Mouse (Mus musculus) hindbrain, embryonic 13.5 days (tissue): ENCODE data around the gene Lhx9. TPM values are rescaled to one million over a fixed set of nuclear protein-coding genes. Genes with fewer than 3 reads are reported as not detected.

Experiments
- ATAC-seq: fragments of 200-750 bp; cut with Nextera tagmentation; 2 replicates; pipeline ENCODE4 v1.8.0; 2017; ENCODE audit warnings: moderate TSS enrichment; ENCODE audit not compliant: low FRiP score
- H3K27ac ChIP-seq: fragments of 300-500 bp; sonication (generic); 2 replicates; pipeline ENCODE4 v1.5.1; 2015; ENCODE audit warnings: inconsistent platforms, mild to moderate bottlenecking, moderate library complexity
- H3K27me3 ChIP-seq: fragments of 300-500 bp; sonication (generic); 2 replicates; pipeline ENCODE4 v1.6.1; 2015; ENCODE audit warnings: mild to moderate bottlenecking, inconsistent platforms
- H3K36me3 ChIP-seq: fragments of 300-500 bp; sonication (generic); 2 replicates; pipeline ENCODE4 v1.6.1; 2015; ENCODE audit warnings: mild to moderate bottlenecking, inconsistent platforms
- H3K4me1 ChIP-seq: fragments of 300-500 bp; sonication (generic); replicated peaks from 2 replicates; pipeline ENCODE4 v1.6.1; 2015; ENCODE audit warnings: inconsistent platforms
- H3K4me2 ChIP-seq: fragments of 300-500 bp; sonication (generic); 2 replicates; pipeline ENCODE4 v1.6.1; 2015; ENCODE audit warnings: inconsistent platforms, mild to moderate bottlenecking, moderate library complexity
- H3K4me3 ChIP-seq: fragments of 300-500 bp; sonication (generic); 2 replicates; pipeline ENCODE4 v1.5.1; 2015; ENCODE audit warnings: mild to moderate bottlenecking, inconsistent platforms
- H3K9ac ChIP-seq: fragments of 300-500 bp; sonication (generic); 2 replicates; pipeline ENCODE4 v1.6.1; 2015; ENCODE audit warnings: mild to moderate bottlenecking, inconsistent platforms
- H3K9me3 ChIP-seq: fragments of 300-500 bp; sonication (generic); 2 replicates; pipeline ENCODE4 v1.6.1; 2016; ENCODE audit warnings: inconsistent platforms
- WGBS: fragments of 180-500 bp; shearing (Covaris S2); methylation state at CpG from one replicate; pipeline ENCODE4 v1.1.7; 2015; 5-methylcytosine and 5-hydroxymethylcytosine counted together
- polyA plus RNA-seq: library from polyadenylated mRNA; unstranded; fragments of >200 nt; fragmentation: Nextera tagmentation; extraction: Ambion mirVana; gene quantifications from 2 replicates; pipeline ENCODE4 v1.2.1, GENCODE M21; 2015

The Lhx9 gene
- polyA plus RNA-seq, 1 experiment from 2014 or later = 20.5 TPM

DNA sequence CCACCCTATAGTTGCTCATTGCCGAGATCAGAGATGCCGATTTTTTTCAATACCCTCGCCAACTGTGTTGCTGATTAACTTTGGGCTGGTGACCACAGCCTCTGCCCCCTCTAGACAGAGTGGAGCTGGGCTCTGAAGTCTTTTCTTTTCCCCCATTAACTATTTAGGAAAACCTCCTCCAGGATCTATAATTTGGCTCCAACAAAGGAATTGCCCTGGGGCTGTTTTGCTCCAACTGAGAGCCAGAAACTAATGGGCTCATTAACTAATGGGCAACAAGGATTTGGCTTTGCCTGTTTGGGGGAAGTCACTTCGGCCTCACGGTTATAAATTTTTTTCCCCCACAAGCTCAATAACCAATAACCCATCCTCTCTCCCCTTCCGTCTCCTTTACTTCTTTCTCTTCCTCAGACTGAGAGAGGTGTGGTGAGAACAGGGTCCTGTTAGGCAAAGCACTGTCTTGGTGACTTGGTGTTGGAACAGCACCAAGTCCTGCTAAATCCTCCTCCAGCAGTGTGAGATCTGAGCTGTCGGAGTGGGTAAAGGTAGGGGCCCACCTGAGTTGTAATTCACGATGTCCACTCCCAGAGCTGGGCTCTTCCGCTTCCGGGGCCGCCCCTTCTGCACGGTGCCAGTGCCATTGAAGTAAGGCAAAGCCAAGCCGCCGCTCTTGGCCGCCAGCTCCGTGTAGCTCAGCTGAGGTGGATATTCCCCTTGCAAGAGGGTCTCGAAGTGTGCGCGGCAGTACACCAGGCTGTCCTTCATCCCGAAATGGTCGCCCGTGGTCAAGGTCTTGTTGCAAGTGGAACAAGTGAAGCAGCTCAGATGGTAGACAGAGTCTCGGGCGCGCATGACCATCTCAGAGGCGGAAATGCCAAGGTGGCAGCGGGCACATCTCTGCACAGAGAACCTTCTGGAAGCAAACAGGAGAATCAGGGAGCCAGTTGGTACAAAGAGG is 10.3 kb downstream of the Lhx9 start:
- Histone ChIP-seq H3K9me3 (no peaks in the 10 kb centered on the region), H3K4me2 (peak overlapping the region; percentile 40), H3K9ac (peak overlapping the region; percentile 15), H3K4me3 (peak overlapping the region; percentile 38), H3K27ac (peak overlapping the region; percentile 52), H3K36me3 (no peaks in the 10 kb centered on the region), H3K27me3 (peaks cover 87% of the 10 kb centered on the region), H3K4me1 (peaks cover 16% of the 10 kb centered on the region)
- 8% methylated on average over 27 of the region's 27 CpGs for WGBS
- ATAC-seq = peak; percentile 12; the same call in 1 of the 2 replicates

DNA sequence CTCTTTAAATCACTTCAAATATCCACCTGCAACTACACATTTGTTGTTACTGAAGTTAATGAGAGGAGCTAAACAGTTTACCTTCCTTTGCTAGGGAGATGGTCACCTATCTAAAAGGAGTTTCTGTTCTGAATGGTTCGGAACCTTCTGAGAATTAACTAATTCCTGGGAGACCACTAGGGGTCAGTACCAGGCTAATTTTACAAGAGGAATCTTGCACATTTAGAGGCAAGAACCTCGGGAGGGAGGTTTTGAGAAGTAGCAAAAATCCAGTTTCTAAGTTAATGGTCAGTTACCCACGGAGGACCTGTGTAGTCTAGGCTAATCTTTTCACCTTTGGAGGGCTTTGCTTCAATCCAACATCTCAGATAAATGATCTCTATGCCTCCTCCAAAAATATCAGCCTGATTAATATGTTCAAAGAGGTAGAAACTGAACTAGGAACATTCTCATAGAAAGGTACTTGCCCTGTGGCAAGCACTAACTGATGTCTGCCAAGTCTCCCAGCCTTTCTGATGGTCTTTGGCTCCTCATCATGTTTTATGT is 12.9 kb downstream of the Lhx9 start:
- H3K4me1 ChIP-seq = peaks cover 7% of the 10 kb centered on the region; the same call in 1 of the 2 replicates
- no peaks in the 10 kb centered on the region for H3K9me3 ChIP-seq
- WGBS = 1% methylated on average over 3 of the region's 3 CpGs
- H3K4me2 ChIP-seq = peak overlapping the region; percentile 40
- peaks cover 85% of the 10 kb centered on the region for H3K27me3 ChIP-seq
- H3K36me3 ChIP-seq = no peaks in the 10 kb centered on the region
- no peak for ATAC-seq
- no peak overlapping the region for H3K27ac ChIP-seq
- 0 out of 2 replicates have a peak overlapping the region, but pooled peaks have one; percentile 0 for H3K4me3 ChIP-seq
- no peak overlapping the region; the same call in 1 of the 2 replicates for H3K9ac ChIP-seq

DNA sequence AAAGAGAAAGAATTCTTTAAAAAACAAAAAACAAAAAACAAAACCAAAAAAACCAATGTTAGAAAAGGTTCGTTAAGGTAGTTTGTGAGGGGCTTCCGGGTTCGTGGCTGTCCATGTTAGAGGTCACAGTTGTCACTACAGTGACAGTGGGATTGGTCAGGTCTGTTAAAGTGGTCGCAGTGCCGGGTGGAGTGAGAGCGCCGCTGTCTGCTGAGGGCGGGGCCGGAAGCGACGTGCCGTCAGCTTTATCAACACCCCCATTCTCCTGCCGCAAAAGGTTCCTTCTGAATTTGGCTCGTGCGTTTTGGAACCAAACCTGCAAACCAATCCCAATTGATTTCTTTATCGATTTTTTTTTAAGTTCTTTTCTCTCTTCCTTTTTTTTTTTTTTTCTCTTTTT is 17.1 kb downstream of the Lhx9 start:
- Histone ChIP-seq H3K9ac (no peak overlapping the region), H3K36me3 (no peaks in the 10 kb centered on the region), H3K27ac (no peak overlapping the region), H3K4me1 (0 out of 2 replicates have a peak, but pooled peaks cover 3% of the 10 kb centered on the region), H3K4me2 (peak overlapping the region; percentile 55), H3K27me3 (peaks cover 49% of the 10 kb centered on the region), H3K9me3 (no peaks in the 10 kb centered on the region), H3K4me3 (peak overlapping the region; percentile 35)
- ATAC-seq = no peak
- WGBS = 1% methylated on average over 16 of the region's 16 CpGs

DNA sequence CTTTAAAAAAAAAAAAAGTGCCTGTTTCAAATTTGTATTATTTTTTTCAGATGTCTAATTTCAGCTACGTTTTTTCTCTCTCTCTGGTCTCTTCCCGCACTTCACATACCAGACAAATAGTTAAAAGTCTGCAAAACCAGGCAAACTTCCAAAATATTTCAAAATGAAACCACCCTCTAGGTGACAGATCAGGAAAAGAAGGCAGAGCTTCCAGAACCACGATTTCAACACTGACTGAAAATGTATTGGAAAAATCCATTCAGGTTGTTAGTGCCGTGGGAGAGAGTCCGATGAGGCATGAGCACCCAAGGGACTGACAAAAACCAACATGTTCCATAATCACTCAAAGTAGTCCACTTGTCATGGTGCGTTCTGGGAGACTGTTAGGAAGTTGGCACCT is 21.5 kb downstream of the Lhx9 start:
- 64% methylated on average over 6 of the region's 6 CpGs for WGBS
- peaks cover 5% of the 10 kb centered on the region for H3K27me3 ChIP-seq

DNA sequence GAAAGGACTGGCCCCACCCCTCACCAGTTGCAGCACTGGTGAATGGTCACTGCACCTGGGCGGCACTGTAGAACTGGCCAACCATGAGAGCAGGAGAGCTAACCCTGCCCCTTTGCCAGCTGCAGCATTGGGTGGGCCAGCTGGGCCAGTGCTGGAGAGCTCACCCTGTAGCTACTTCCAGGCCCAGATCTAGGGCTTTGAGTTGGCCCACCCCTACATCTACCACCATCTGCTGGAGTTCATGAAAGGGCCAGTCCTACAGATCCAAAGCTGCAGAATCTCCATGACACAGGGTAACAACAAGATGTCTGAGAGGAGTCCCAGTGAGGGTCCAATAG is 25.4 kb downstream of the Lhx9 start:
- Histone ChIP-seq H3K27me3 (0 out of 2 replicates have a peak, but pooled peaks cover under 1% of the 10 kb centered on the region), H3K27ac (no peak overlapping the region), H3K36me3 (no peaks in the 10 kb centered on the region), H3K4me1 (no peaks in the 10 kb centered on the region), H3K4me3 (no peak overlapping the region), H3K9ac (no peak overlapping the region), H3K4me2 (no peak overlapping the region), H3K9me3 (no peaks in the 10 kb centered on the region)
- WGBS = 94% methylated on average over 1 of the region's 1 CpGs
- ATAC-seq = no peak

More for the DNA sequence above, 21.5 kb downstream of the Lhx9 start:
- Histone ChIP-seq H3K4me3 (no peak overlapping the region), H3K4me2 (no peak overlapping the region), H3K9ac (no peak overlapping the region), H3K9me3 (no peaks in the 10 kb centered on the region), H3K27ac (no peak overlapping the region), H3K4me1 (0 out of 2 replicates have a peak, but pooled peaks cover 3% of the 10 kb centered on the region), H3K36me3 (no peaks in the 10 kb centered on the region)
- no peak for ATAC-seq

DNA sequence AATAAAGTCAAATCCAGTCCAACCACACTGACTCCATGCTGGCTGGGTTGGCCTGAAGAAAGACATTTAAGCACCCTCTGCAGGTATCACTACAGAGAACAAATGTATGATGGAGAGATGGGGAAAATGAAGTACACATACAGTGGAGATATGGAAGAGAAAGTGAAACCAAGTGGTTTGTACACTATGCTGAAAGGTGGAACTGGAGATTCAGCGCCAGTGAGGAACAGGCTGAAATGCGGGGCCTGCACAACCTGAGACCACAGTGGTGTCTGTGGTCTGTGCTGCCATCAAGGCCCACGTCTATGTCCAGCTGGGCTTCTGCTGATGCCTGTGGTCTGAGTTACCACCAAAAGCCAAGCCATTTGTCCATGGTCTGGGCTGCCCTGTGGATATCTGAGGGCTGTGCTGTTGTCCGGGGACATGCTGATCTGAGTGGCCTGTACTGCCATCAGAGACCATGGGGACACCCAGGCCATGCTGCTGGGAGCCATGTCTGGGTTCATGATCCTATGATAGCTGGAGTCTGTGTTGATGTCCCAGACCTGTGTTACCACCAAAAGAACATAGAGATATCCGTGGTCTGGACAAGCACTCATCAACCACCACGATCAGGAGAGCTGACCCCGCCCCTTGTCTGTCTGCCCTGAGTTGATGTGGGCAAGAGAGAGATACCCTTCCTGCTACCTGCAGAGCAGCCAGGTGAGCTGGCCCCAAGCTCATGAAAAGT is 26.0 kb downstream of the Lhx9 start:
- no peaks in the 10 kb centered on the region for H3K27me3 ChIP-seq
- H3K9me3 ChIP-seq = no peaks in the 10 kb centered on the region
- no peaks in the 10 kb centered on the region for H3K36me3 ChIP-seq
- no peak overlapping the region for H3K9ac ChIP-seq
- no peak for ATAC-seq
- no peak overlapping the region for H3K4me2 ChIP-seq
- H3K4me1 ChIP-seq = no peaks in the 10 kb centered on the region
- 92% methylated on average over 7 of the region's 7 CpGs for WGBS
- no peak overlapping the region for H3K27ac ChIP-seq
- H3K4me3 ChIP-seq = no peak overlapping the region

DNA sequence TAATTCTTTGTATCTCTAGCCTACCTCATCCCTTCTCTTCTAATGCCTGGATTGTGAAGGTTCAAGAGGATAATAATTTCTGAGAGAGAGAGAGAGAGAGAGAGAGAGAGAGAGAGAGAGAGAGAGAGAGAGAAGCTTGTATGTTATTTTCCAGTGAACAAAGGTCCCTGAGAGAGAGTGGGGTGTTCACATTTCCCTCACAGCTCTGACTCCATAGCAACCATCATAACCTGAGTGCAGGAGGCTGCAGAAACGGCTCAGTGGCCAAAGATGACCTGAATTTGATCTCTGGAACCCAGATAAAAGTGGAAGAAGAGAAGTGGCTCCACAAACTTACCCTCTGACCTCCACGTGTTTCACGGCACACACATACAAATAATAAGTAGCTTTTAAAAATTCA is 46.6 kb downstream of the Lhx9 start:
- no peak overlapping the region for H3K4me2 ChIP-seq
- H3K4me3 ChIP-seq = no peak overlapping the region
- H3K4me1 ChIP-seq = no peaks in the 10 kb centered on the region
- H3K36me3 ChIP-seq = no peaks in the 10 kb centered on the region
- H3K27me3 ChIP-seq = no peaks in the 10 kb centered on the region
- H3K27ac ChIP-seq = no peak overlapping the region
- no peak overlapping the region for H3K9ac ChIP-seq
- no peaks in the 10 kb centered on the region for H3K9me3 ChIP-seq
- ATAC-seq = no peak
- WGBS = 53% methylated on average over 3 of the region's 3 CpGs

DNA sequence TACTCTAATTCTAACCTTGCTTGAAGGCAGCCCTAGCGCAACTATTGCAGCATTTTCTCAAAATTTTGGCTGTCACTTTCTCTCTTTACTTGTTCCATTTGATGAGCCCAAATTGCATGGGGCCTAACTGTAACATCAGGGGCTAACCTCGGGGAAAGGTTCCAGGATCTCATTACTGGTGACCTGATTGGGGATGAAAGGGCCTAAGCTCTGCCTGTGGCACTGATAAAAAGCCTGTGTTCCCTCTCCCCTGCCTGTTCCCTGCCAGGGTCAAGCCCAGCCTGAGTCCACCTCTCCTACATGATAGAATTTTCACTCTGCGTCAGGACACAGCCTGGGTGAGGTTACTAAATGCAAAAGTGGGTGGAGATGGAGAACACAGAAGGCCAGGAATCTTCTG is 47.1 kb downstream of the Lhx9 start:
- no peaks in the 10 kb centered on the region for H3K36me3 ChIP-seq
- H3K9ac ChIP-seq = no peak overlapping the region
- no peak overlapping the region for H3K4me2 ChIP-seq
- H3K27me3 ChIP-seq = no peaks in the 10 kb centered on the region
- ATAC-seq = no peak
- no peak overlapping the region for H3K27ac ChIP-seq
- H3K9me3 ChIP-seq = no peaks in the 10 kb centered on the region
- no peaks in the 10 kb centered on the region for H3K4me1 ChIP-seq
- WGBS = 79% methylated on average over 3 of the region's 3 CpGs
- no peak overlapping the region for H3K4me3 ChIP-seq

DNA sequence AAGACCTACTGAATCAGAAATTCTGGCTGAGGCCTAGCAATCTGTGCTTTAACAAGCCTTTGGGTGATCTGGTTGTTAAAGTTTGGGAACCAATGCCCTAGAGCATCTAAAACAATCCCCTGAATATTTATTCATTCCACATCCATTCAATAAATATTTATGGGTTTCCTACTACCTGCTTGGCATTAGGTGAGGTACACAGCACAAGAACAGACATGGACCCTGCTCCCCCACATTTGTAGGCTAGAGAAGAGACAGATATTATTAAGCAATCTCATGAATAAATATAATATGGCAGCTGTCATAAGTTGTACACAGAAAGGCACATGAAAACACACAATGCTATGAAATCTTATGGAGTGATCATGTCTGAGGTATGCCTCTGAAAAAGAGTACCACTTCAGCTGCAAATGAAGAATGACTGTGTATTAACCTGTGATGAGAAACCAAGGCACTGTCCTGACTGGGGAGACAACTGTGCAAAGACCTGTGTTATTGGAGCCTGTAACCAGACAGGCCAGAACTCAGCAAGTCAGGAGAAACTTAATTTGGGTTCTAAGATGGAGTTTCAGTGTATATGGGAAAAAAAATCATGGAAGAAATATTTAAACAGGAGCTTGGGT is 48.6 kb downstream of the Lhx9 start:
- Histone ChIP-seq H3K27me3 (no peaks in the 10 kb centered on the region), H3K9me3 (no peaks in the 10 kb centered on the region), H3K4me2 (no peak overlapping the region), H3K4me1 (no peaks in the 10 kb centered on the region), H3K9ac (no peak overlapping the region), H3K36me3 (no peaks in the 10 kb centered on the region), H3K27ac (no peak overlapping the region), H3K4me3 (no peak overlapping the region)
- ATAC-seq = no peak

DNA sequence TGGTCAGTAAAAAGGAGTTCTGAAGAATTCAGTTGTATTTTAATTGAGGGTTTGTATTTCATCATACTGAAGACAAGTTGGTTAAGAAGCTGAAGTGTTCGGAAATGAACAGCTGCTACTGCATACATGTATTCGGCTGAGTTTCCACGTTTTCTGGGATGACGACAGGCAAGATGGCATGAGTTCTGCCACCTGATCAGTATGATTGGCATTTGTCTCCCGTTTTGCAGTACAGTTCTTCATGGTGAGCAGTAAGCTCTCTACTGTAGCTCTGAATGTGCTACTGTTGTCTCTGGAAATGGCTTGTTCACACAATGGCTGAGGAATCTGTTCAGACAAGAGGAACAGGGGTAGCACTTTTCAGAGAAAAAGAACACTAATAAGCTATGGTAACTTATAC is 50.3 kb downstream of the Lhx9 start:
- H3K4me2 ChIP-seq = no peak overlapping the region
- no peak for ATAC-seq
- H3K9me3 ChIP-seq = no peaks in the 10 kb centered on the region
- H3K27me3 ChIP-seq = no peaks in the 10 kb centered on the region
- 88% methylated on average over 5 of the region's 5 CpGs for whole genome bisulfite sequencing
- H3K4me1 ChIP-seq = no peaks in the 10 kb centered on the region
- H3K27ac ChIP-seq = no peak overlapping the region
- H3K36me3 ChIP-seq = no peaks in the 10 kb centered on the region
- no peak overlapping the region for H3K9ac ChIP-seq
- no peak overlapping the region for H3K4me3 ChIP-seq

DNA sequence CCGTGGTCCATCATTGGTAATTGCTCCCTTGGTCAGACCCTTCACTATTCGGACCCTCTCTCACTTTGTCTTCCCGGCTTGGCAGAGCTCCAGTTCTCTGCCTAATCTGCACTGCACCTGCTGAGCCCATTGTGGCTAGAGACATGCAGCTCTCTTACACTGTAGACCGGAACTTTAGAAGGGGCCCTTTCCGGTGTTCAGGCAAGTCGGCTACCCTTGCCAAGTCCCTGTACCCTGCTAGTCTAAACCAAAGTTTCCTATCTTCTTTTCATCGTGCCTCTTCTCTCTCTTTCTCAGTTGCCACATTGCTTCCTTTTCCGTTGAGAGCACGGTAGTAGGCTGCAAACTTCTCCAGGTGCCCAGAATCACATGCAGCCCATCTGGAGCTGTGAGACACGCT is 62.5 kb downstream of the Lhx9 start:
- no peak for ATAC-seq
- 0 out of 2 replicates have a peak, but pooled peaks cover 4% of the 10 kb centered on the region for H3K27me3 ChIP-seq
- WGBS = 67% methylated on average over 10 of the region's 10 CpGs
- H3K27ac ChIP-seq = no peak overlapping the region
- H3K4me1 ChIP-seq = 0 out of 2 replicates have a peak, but pooled peaks cover 2% of the 10 kb centered on the region
- no peaks in the 10 kb centered on the region for H3K36me3 ChIP-seq
- H3K9ac ChIP-seq = no peak overlapping the region
- H3K4me3 ChIP-seq = no peak overlapping the region
- H3K4me2 ChIP-seq = no peak overlapping the region
- H3K9me3 ChIP-seq = no peaks in the 10 kb centered on the region

DNA sequence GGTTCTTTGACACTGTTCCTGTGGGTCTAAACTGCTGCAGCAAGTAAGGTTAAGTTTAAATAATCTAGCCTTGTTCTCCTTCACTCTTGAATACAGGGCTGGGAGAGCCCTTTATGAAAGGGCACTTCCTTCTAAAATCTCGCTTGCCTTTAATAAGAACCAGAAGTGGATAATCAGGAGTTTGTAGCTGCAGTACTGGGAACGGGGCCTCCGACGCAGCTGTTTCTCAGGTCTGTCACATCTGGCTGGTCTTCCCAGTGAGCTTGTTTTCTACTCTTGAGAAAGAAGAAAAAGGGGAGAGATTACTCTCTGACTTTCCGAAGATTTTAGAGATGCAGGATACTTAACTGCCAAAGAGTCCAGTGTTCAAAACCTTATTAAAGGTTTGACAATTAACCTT is 64.4 kb downstream of the Lhx9 start:
- no peak for ATAC-seq
- H3K9me3 ChIP-seq = no peaks in the 10 kb centered on the region
- 0 out of 2 replicates have a peak, but pooled peaks cover 4% of the 10 kb centered on the region for H3K27me3 ChIP-seq
- H3K4me2 ChIP-seq = no peak overlapping the region
- no peaks in the 10 kb centered on the region for H3K36me3 ChIP-seq
- no peak overlapping the region for H3K4me3 ChIP-seq
- H3K4me1 ChIP-seq = 0 out of 2 replicates have a peak, but pooled peaks cover 2% of the 10 kb centered on the region
- H3K27ac ChIP-seq = no peak overlapping the region
- no peak overlapping the region for H3K9ac ChIP-seq
- 83% methylated on average over 5 of the region's 5 CpGs for WGBS
